Mouse (Mus musculus): ENCODE data around the gene Snx9.

Snx9 gene

GRCm38 (mm10) chr17:5878878-5879277, 37.7 kb downstream of the Snx9 start:
- DNase-seq (ENCODE audit: low read depth, low spot score), result no peak

- DNase-seq (ENCODE audit: low read depth, low spot score), result no peak
Measured at GRCm38 (mm10) chr17:5885474-5885873, 44.3 kb downstream of the Snx9 start.

- DNase-seq (ENCODE audit: low read depth, low spot score), result no peak
Measured at GRCm38 (mm10) chr17:5886181-5886810, 45.2 kb downstream of the Snx9 start.

GRCm38 (mm10) chr17:5886943-5887800, 46.0 kb downstream of the Snx9 start:
- DNase-seq (ENCODE audit: low read depth, low spot score), result no peak

GRCm38 (mm10) chr17:5890429-5890828, 49.3 kb downstream of the Snx9 start:
- peak; percentile 45 for DNase-seq (ENCODE audit: low read depth, low spot score)

DNA sequence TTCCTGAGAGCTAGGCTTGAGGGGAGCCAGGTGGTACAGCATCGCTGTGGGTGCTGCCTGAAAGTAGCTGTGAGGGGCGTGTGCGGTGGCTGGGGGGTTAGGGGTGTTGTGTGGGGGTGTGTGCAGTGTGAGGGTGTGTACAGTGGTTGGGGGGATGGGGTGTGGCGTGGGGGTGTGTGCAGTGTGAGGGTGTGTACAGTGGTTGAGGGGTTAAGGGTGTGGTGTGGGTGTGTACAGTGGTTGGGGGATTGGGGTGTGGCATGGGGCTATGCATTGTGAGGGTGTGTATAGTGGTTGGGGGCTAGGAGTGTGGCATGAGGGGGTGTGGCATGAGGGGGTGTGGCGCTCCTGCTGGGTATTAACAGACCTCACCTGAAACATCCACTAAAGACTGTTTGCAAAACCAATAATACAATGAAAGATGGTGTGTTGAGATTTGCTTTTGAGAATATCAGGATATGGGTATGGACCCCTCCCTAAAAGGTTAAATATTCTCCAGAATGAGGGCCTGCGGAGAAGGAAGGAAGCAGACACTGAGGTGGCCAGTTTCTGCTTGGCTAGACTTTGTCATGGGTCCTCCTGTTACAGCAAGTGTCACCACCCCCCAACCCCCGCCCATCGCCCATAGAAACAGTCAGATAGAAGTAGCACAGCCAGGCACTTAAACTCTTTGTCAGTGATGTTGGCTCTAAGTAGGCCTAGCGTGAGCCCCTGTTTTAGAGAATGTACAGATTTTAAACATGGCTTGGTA, 51.0 kb downstream of the Snx9 start:
- DNase-seq (ENCODE audit: low read depth, low spot score), result no peak

DNA sequence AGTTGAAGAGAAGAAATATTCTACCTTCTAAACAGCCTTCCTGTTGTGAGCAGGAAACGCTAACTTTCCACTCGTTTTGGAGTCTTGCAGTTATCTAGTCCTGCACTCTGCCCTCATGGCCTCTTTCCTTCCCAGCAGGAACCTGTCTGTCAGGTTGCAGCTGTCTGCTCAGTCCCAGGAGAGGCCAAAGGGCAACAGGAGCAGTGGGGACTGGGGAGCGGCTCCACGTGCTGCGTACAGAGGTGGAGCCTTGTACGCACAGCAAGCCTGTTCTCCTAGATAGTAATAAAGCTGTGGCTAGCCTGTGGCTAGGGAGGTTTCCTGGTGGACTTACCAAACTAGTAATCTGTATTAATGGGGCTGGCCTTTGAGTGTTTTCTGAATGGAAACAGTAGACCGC, 52.0 kb downstream of the Snx9 start:
- DNase-seq (ENCODE audit: low read depth, low spot score), result no peak

GRCm38 (mm10) chr17:5893574-5894148, 52.5 kb downstream of the Snx9 start:
- no peak for DNase-seq (ENCODE audit: low read depth, low spot score)

DNA sequence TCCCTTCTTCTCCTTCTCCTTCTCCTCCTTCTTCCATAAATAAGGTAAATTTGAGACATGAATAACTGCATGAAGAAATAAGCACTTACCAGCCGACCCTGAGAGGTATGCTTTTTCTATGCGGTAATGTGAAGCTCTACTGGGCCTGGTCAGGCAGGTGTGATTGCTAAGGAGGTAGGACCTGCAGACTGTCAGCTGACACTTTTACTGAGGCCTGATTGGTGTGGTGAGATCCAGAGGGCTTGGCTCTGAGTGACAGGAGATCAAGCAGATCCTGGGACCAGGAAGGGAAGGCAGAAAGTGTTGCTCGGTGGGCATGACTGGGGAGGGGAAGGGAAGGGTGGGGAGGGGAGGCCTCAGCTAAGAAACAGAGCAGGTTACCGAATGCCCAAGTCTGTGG, 54.9 kb downstream of the Snx9 start:
- no peak for DNase-seq (ENCODE audit: low read depth, low spot score)

DNA sequence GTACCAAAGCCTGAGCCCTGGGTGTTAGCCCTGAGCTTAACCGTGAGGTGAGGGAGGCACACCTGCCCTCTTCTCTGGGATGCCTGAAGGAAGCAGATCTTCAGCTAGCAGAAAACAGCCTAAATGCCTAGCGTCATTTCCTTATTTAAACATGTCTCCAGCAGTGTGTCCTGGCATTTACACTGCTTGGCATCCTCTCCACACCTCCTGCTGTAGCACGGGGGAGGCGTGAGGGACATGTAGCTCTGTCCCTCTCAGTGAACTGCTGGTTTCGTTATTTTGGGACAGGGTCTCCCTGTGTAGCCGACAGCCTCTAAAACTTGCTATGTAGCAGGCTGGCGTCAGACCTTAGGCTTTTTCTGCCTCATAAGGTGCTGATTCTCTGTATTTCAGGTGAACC, 55.5 kb downstream of the Snx9 start:
- DNase-seq (ENCODE audit: low read depth, low spot score), result no peak

DNA sequence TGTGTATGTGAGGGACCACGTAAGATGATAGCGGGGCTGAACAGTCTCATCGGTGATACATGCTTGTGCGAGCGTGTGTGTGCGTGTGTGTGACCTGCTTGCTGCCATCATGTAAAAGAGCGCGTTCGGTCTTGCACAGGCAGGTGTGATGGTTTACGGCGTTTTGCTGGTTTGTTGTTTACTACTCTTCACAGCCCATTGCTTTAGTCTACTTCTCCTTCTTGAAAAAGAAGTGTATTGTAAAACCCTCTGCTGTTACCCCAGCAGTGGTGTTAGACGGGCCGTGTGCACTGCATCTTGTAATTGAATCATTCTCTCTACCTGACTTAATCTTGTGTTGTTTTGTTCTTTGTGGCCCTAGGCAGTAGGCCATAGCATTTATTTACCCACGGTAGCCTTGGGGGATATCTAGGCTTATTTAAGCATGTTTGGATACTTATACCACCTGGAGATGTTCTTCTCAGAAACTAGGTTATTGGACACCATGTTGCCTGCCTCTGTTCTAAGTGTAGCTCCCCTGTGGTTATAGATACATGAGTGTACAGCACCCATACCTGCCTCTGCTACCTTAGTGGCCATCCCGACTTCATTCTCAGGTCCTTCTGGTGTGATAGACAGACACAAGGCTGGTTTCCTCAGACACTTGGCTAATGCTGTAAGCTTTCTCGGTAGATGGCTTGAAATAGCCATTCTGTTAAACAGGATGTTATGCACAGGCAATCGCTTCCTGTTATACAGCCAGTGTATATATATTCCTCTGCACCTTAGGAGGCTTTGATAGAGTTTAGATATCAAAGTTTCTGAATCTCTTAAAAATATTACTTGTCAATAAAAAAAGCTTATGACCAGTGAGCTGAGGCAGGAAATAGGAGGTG, 56.4 kb downstream of the Snx9 start:
- DNase-seq (ENCODE audit: low read depth, low spot score), result no peak

DNA sequence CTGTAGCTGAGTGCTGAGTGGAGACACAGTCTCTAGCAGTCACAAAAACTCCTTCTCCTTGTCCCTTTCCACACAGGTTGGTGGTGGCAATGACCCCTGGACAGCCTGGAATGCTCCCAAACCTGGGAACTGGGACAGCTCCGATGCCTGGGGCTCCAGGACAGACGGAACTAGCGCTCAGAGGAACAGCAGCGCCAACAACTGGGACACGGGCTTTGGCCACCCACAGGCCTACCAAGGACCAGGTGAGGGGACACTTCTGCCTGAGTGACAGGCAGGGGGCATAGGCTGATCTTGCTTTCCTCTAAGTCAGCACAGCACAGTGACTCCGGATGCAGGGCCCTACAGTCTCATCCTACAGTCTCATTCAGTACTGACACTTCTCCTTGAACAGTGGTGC, 58.1 kb downstream of the Snx9 start:
- no peak for DNase-seq (ENCODE audit: low read depth, low spot score)

DNA sequence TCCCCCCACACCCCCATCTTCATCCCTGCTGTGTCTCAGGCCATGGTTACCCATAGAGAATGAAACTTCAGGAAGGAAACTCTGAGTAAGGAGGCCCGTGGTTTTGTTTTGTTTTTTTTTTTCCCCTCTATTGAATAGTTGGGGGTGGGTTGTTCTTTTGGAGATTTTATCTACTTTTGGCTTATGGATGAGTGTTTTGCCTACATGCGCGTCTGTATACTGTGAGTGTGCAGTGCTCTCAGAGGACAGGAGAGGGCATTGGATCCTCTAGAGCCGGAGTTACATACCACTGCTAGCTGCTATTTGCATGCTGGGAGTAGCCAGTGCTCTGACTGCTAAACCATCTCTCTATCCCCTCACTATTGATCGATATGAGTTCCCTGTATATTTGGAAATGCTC, 60.3 kb downstream of the Snx9 start:
- DNase-seq (ENCODE audit: low read depth, low spot score), result no peak

DNA sequence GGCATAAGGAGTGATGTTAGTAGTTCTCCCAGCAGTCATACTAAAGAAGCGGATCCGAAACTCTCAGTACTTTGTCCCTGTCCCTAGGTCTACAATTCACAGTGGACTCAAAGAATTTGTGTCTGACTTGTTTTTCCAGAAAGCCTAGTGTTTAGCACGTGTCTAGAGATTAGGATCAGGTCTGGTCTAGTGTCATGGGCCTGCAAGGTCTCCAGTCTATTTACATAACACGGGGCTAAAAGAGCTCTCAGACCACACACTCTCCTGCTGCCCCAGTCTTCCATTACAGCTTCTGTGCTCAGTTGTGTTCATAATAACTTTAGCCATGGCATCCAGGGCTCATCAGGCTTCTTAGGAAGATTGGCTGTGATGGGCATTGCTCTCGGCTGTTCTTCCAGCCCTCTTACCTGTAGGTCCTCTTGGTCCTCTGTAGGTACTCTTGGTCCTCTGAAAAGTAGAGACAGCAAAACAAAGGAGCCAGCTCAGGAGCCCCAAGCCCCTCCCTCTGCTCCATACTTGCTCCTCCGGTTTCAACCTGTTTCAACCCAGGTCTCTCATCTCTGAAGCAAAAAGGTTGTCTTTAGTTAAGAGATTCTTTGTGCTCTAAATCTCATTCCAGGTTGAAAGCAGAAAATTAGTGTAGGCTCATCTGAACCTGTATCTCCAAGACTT, 62.6 kb downstream of the Snx9 start:
- DNase-seq (ENCODE audit: low read depth, low spot score), result no peak

- no peak for DNase-seq (ENCODE audit: low read depth, low spot score)
Measured at GRCm38 (mm10) chr17:5909681-5910080, 68.6 kb downstream of the Snx9 start.

GRCm38 (mm10) chr17:5911591-5911990, 70.5 kb downstream of the Snx9 start:
- no peak for DNase-seq (ENCODE audit: low read depth, low spot score)

DNA sequence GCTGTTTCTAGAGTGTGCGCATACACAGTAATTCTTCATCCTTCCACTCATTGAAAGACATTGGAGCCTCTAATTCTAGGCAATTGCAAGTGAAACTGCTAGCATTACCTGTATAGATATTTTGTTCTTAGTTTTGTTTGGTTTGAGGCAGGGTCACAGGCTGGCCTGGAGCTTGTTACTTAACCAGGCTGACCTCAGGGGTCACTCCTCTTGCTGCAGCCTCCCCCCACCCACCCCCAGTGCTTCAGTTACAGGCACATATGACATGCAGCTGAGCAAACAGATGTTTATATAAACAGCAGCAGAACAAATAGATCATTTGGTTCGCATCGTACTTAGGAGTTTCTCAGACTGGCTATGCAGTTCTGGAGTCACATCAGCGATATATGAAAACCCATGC, 71.7 kb downstream of the Snx9 start:
- DNase-seq (ENCODE audit: low read depth, low spot score), result no peak

- no peak for DNase-seq (ENCODE audit: low read depth, low spot score)
Measured at GRCm38 (mm10) chr17:5914217-5914616, 73.1 kb downstream of the Snx9 start.

DNA sequence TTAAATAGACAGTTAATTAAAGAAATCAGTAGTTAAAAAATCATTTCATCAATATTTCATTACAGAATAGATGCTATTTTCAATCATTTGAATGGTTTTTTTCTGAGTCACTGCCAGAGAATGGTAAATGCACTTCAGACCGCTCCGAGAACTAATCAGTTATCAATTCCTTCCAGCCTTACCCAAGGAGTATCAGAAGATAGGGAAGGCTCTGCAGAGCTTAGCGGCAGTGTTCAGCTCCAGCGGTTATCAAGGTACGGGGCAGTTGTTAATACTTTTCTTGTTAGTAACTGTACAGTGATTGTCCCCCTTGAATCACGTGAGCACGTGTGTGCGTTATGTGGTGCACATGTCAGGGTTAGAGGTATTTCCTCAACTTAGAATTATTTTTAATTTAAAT, 80.8 kb downstream of the Snx9 start:
- no peak for DNase-seq (ENCODE audit: low read depth, low spot score)

- DNase-seq (ENCODE audit: low read depth, low spot score), result no peak
Measured at GRCm38 (mm10) chr17:5923281-5923680, 82.2 kb downstream of the Snx9 start.

- no peak for DNase-seq (ENCODE audit: low read depth, low spot score)
Measured at GRCm38 (mm10) chr17:5924238-5924637, 83.1 kb downstream of the Snx9 start.

Measured in forelimb bud, embryonic 11.5 days (tissue).